In the genomic region with DNA sequence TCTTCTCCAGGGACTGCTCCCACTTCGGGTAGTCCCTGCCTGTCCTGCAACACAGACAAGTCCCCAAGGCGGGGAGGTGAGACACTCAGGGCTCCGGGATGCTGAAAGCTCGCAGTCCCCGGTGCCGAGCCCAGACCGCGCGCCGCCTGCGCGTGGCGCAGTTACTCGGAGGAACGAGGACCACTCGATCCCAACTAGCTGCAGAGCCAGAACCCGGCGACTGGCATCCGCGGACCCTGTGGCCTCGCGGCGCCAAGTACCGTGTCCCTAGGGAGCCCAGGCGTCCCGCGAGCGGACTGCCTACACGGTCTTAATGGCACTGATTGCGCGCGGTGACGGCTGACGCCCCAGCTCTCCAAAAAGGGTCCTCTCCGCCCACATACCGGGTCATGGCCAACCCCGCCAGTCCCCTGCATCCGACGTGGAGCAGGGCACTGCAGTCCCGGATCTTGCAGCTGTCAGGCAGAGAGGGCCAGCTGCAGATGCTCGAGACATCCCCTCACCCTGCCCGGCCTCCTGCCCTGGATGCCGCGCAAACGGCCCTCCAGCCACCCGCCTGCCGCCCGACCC, we compare ENCODE assay signal across 9 mouse cellular contexts. TPM values are rescaled to one million over a fixed set of nuclear protein-coding genes. Genes with fewer than 3 reads are reported as not detected.
DNase-seq lines count a peak whose midpoint lies in the region; ATAC-seq and TF ChIP-seq lines count a peak whose summit lies in the region.
"Had no signal": no experiment of that assay in that cellular context is flagged by ENCODE, and none has a peak within 500 bp of the region (broad histone marks: within the 10 kb centered on the region; RNA-seq: fewer than 3 reads in every experiment).

No protein-coding gene starts in this region.

- peak overlapping the region; percentile 34 for H3ac ChIP-seq in myocyte (ENCODE audit: control insufficient read depth, insufficient read length)

- peak; percentile 85 for ATAC-seq in embryonic facial prominence, embryonic 12.5 days (ENCODE audit: insufficient number of reproducible peaks, insufficient read depth, low FRiP score, low TSS enrichment)
- peak; percentile 59 for ATAC-seq in kidney, postnatal 0 days (replicated peaks; ENCODE audit: low FRiP score, low read depth)
- peak; percentile 64 for ATAC-seq in liver, embryonic 11.5 days (replicated peaks; ENCODE audit: low FRiP score)
- no peak for ATAC-seq in erythroid progenitor cell, adult 5-6 weeks (replicated peaks; ENCODE audit: low FRiP score, poor library complexity, severe bottlenecking)

- TF ChIP-seq EP300 in heart, adult 2 months (IDR thresholded peaks at IDR 0.05; ENCODE audit: insufficient read depth, low read depth, low read length), result no peak

- intact Hi-C loops in heart, adult 2 months (cut with DNase I), result loop anchor here (2.0 to 10.0 kb wide), 4 partner anchors 35 to 149 kb away; no protein-coding TSS in a partner anchor

- H3K9me3 ChIP-seq in embryonic facial prominence, embryonic 12.5 days, result no peaks in the 10 kb centered on the region
- H3K9me3 ChIP-seq in kidney, postnatal 0 days (replicated peaks; ENCODE audit: low read length), result no peaks in the 10 kb centered on the region
- no peaks in the 10 kb centered on the region for H3K9me3 ChIP-seq in liver, embryonic 11.5 days (ENCODE audit: control insufficient read depth, low read length)

- peaks cover 10% of the 10 kb centered on the region; the same call in 1 of the 2 replicates for H3K27me3 ChIP-seq in spleen, adult 2 months (ENCODE audit: control insufficient read depth, insufficient read depth, low read length)
- no peaks in the 10 kb centered on the region; the same call in 1 of the 2 replicates for H3K27me3 ChIP-seq in embryonic facial prominence, embryonic 12.5 days
- no peaks in the 10 kb centered on the region for H3K27me3 ChIP-seq in heart, adult 2 months (ENCODE audit: control insufficient read depth, insufficient read depth, low read length)
- no peaks in the 10 kb centered on the region for H3K27me3 ChIP-seq in kidney, postnatal 0 days (ENCODE audit: insufficient read depth, low read length)
- H3K27me3 ChIP-seq in liver, embryonic 11.5 days (replicated peaks; ENCODE audit: control insufficient read depth, insufficient read depth, low read length), result peaks cover 44% of the 10 kb centered on the region
- H3K27me3 ChIP-seq in myocyte (ENCODE audit: control insufficient read depth, insufficient read depth, insufficient read length), result no peaks in the 10 kb centered on the region

- H3K4me2 ChIP-seq in embryonic facial prominence, embryonic 12.5 days (replicated peaks), result peak overlapping the region; percentile 60
- peak overlapping the region; percentile 94 for H3K4me2 ChIP-seq in kidney, postnatal 0 days (ENCODE audit: low read length)
- H3K4me2 ChIP-seq in liver, embryonic 11.5 days, result peak overlapping the region; percentile 62
- H3K4me2 ChIP-seq in myocyte (ENCODE audit: low read depth), result peak overlapping the region; percentile 74

- peak overlapping the region; percentile 45 for H3K4me3 ChIP-seq in spleen, adult 2 months (ENCODE audit: extremely low read depth, insufficient read depth, insufficient read length)
- H3K4me3 ChIP-seq in embryonic facial prominence, embryonic 12.5 days, result peak overlapping the region; percentile 78
- H3K4me3 ChIP-seq in heart, adult 2 months, result peak overlapping the region; percentile 56
- H3K4me3 ChIP-seq in kidney, postnatal 0 days (replicated peaks; ENCODE audit: low read depth, low read length), result peak overlapping the region; percentile 61
- H3K4me3 ChIP-seq in liver, embryonic 11.5 days (ENCODE audit: low read depth, low read length), result peak overlapping the region; percentile 50
- peak overlapping the region; percentile 80 for H3K4me3 ChIP-seq in myocyte

- TF ChIP-seq CTCF in spleen, adult 2 months (IDR thresholded peaks at IDR 0.05; ENCODE audit: extremely low read depth, insufficient read depth, insufficient read length, insufficient replicate concordance), result no peak
- 0 out of 2 replicates have a peak, but pooled peaks have one; percentile 18 for TF ChIP-seq CTCF in heart, adult 2 months (IDR thresholded peaks at IDR 0.05)
- TF ChIP-seq CTCF in kidney, postnatal 0 days (IDR thresholded peaks at IDR 0.05; ENCODE audit: low read depth), result no peak

- peaks cover 4% of the 10 kb centered on the region; the same call in 1 of the 2 replicates for H3K4me1 ChIP-seq in spleen, adult 2 months (ENCODE audit: control insufficient read depth, insufficient read depth, insufficient read length)
- H3K4me1 ChIP-seq in embryonic facial prominence, embryonic 12.5 days, result peaks cover 15% of the 10 kb centered on the region
- peaks cover 7% of the 10 kb centered on the region for H3K4me1 ChIP-seq in heart, adult 2 months (ENCODE audit: control insufficient read depth, insufficient read depth, low read length)
- H3K4me1 ChIP-seq in kidney, postnatal 0 days (replicated peaks; ENCODE audit: insufficient read depth, low read length), result 0 out of 2 replicates have a peak, but pooled peaks cover 5% of the 10 kb centered on the region
- H3K4me1 ChIP-seq in liver, embryonic 11.5 days (replicated peaks; ENCODE audit: control insufficient read depth, insufficient read depth, low read length), result no peaks in the 10 kb centered on the region

- peak overlapping the region; percentile 51; the same call in 1 of the 2 replicates for H3K27ac ChIP-seq in spleen, adult 2 months (ENCODE audit: insufficient read depth, low read length)
- peak overlapping the region; percentile 92 for H3K27ac ChIP-seq in embryonic facial prominence, embryonic 12.5 days
- peak overlapping the region; percentile 93 for H3K27ac ChIP-seq in heart, adult 2 months
- H3K27ac ChIP-seq in kidney, postnatal 0 days, result peak overlapping the region; percentile 84
- H3K27ac ChIP-seq in liver, embryonic 11.5 days (ENCODE audit: low read depth, low read length), result peak overlapping the region; percentile 0; the same call in 1 of the 2 replicates

- TF ChIP-seq POLR2A in spleen, adult 2 months (IDR thresholded peaks at IDR 0.05; ENCODE audit: low read depth, low read length), result no peak
- TF ChIP-seq POLR2A in heart, adult 2 months (IDR thresholded peaks at IDR 0.05; ENCODE audit: insufficient read depth, low read depth, low read length), result no peak
- TF ChIP-seq POLR2A in myocyte (IDR thresholded peaks at IDR 0.05; ENCODE audit: insufficient read length, low read depth), result no peak

- peak overlapping the region; percentile 80 for H3K9ac ChIP-seq in embryonic facial prominence, embryonic 12.5 days
- peak overlapping the region; percentile 89 for H3K9ac ChIP-seq in heart, adult 2 months (ENCODE audit: low read depth, low read length)
- H3K9ac ChIP-seq in kidney, postnatal 0 days (ENCODE audit: low read depth, low read length), result peak overlapping the region; percentile 72
- H3K9ac ChIP-seq in liver, embryonic 11.5 days (ENCODE audit: low read depth, low read length), result peak overlapping the region; percentile 44

- no peaks in the 10 kb centered on the region; the same call in 1 of the 2 replicates for H3K79me2 ChIP-seq in heart, adult 2 months (replicated peaks; ENCODE audit: control insufficient read depth, insufficient read depth, low read length)
- H3K79me2 ChIP-seq in myocyte (ENCODE audit: control insufficient read depth, insufficient read depth), result peaks cover 41% of the 10 kb centered on the region

- no peaks in the 10 kb centered on the region for H3K36me3 ChIP-seq in spleen, adult 2 months (ENCODE audit: control insufficient read depth, insufficient read depth, low read length)
- H3K36me3 ChIP-seq in embryonic facial prominence, embryonic 12.5 days, result no peaks in the 10 kb centered on the region
- no peaks in the 10 kb centered on the region for H3K36me3 ChIP-seq in heart, adult 2 months (ENCODE audit: control insufficient read depth, insufficient read depth, low read length)
- no peaks in the 10 kb centered on the region for H3K36me3 ChIP-seq in kidney, postnatal 0 days (ENCODE audit: insufficient read depth, low read length)
- no peaks in the 10 kb centered on the region for H3K36me3 ChIP-seq in liver, embryonic 11.5 days (ENCODE audit: control insufficient read depth, insufficient read depth, low read length)
- H3K36me3 ChIP-seq in myocyte (ENCODE audit: control insufficient read depth, insufficient read depth), result peaks cover 5% of the 10 kb centered on the region

- no peak for DNase-seq in spleen, adult 2 months (ENCODE audit: low read depth in 1 of 2, low spot score in 2 of 2)
- DNase-seq in spleen, adult 12 weeks (ENCODE audit: low spot score), result no peak
- peak; percentile 81 to 82 for DNase-seq in heart, adult 2 months
- peak; percentile 72 for DNase-seq in kidney, postnatal 0 days (ENCODE audit: low spot score)
- DNase-seq in liver, embryonic 11.5 days (ENCODE audit: low spot score), result peak; percentile 72

- WGBS in spleen, adult 2 months, result under 1% methylated on average over 48 of the region's 48 CpGs
- under 1% methylated on average over 48 of the region's 48 CpGs for WGBS in embryonic facial prominence, embryonic 12.5 days
- WGBS in heart, adult 2 months, result under 1% methylated on average over 48 of the region's 48 CpGs
- under 1% methylated on average over 47 of the region's 48 CpGs for WGBS in kidney, postnatal 0 days
- WGBS in liver, embryonic 11.5 days, result 2% methylated on average over 48 of the region's 48 CpGs

TF ChIP-seq in myocyte, 11 proteins besides CTCF, POLR2A, EP300 and RAD21 (continues in another document):
- TF ChIP-seq TCF12 (IDR thresholded peaks at IDR 0.05; ENCODE audit: insufficient read depth, poor library complexity, severe bottlenecking) (no peak), MYOD1 (IDR thresholded peaks at IDR 0.05; ENCODE audit: control insufficient read depth in 1 of 3, insufficient read length in 2 of 3, low read depth in 2 of 3) (peak in 2 of 3 experiments; percentile 88 to 89)

RNA-seq across cellular contexts. Expression of a gene that starts 0.9 kb away (rescaled TPM):
- polyA plus RNA-seq in spleen, adult 2 months (2012; rRNA removed), result 0.04 and 0.08 TPM in 2 replicates
- 0.51 and 0.67 TPM in 2 replicates for polyA plus RNA-seq in embryonic facial prominence, embryonic 12.5 days (2016; fragmentation: Nextera tagmentation; extraction: Ambion mirVana)
- under 1 TPM; 0.21 to 0.23 TPM for total RNA-seq in heart, adult 2 months (2021)
- 0.29 and 0.35 TPM in 2 replicates for polyA plus RNA-seq in heart, adult 2 months (2012; rRNA removed)
- 0.20 and 0.26 TPM in 2 replicates for polyA plus RNA-seq in kidney, postnatal 0 days (2015; fragmentation: Nextera tagmentation; extraction: Ambion mirVana)
- polyA plus RNA-seq in liver, embryonic 11.5 days (2014; fragmentation: Nextera tagmentation; extraction: Ambion mirVana), result 0.12 TPM in 1 of 2 replicates, not detected in the other
- polyA plus RNA-seq in myocyte (2012; fragmentation: generic; extraction: Trizol), result 0.37 TPM
- total RNA-seq in erythroid progenitor cell, adult 5-6 weeks (2015; ENCODE audit: low replicate concordance), result not detected in 2 replicates
- not detected in 2 replicates for total RNA-seq in erythroid progenitor cell, adult 5-6 weeks (2017; ENCODE audit: low replicate concordance)
- total RNA-seq: neutrophil, adult 5-6 weeks had no signal

RNA-seq across cellular contexts. Expression of a gene that starts 2.0 kb away (rescaled TPM):
- polyA plus RNA-seq in spleen, adult 2 months (2012; rRNA removed), result 3.1 and 3.5 TPM in 2 replicates
- 24.8 and 27.1 TPM in 2 replicates for polyA plus RNA-seq in embryonic facial prominence, embryonic 12.5 days (2016; fragmentation: Nextera tagmentation; extraction: Ambion mirVana)
- total RNA-seq in heart, adult 2 months (2021), result 10 to 100 TPM; 28.8 to 43.9 TPM
- polyA plus RNA-seq in heart, adult 2 months (2012; rRNA removed), result 15.0 and 27.6 TPM in 2 replicates
- 13.2 and 13.4 TPM in 2 replicates for polyA plus RNA-seq in kidney, postnatal 0 days (2015; fragmentation: Nextera tagmentation; extraction: Ambion mirVana)
- polyA plus RNA-seq in liver, embryonic 11.5 days (2014; fragmentation: Nextera tagmentation; extraction: Ambion mirVana), result 5.5 and 5.7 TPM in 2 replicates
- polyA plus RNA-seq in myocyte (2012; fragmentation: generic; extraction: Trizol), result 125 TPM
- total RNA-seq in erythroid progenitor cell, adult 5-6 weeks (2015; ENCODE audit: low replicate concordance), result under 0.01 TPM in 2 replicates
- total RNA-seq in erythroid progenitor cell, adult 5-6 weeks (2017; ENCODE audit: low replicate concordance), result under 0.01 and 0.83 TPM in 2 replicates

Comparison
In these comparisons a context has a peak if more than half of its experiments do, and no peak if none do; other contexts are left out.
1. DNase-seq: peak in heart, adult 2 months (2 of 2), kidney, postnatal 0 days (single experiment) and liver, embryonic 11.5 days (single experiment); none in spleen, adult 2 months (0 of 2) and spleen, adult 12 weeks (single experiment).
2. H3K27ac ChIP-seq: peak in every context shown above with its lines; median percentile 93 in heart, adult 2 months; 92 in embryonic facial prominence, embryonic 12.5 days; 84 in kidney, postnatal 0 days; 51 in spleen, adult 2 months; 0 in liver, embryonic 11.5 days.
3. Peak in every context shown above with its lines, with median percentiles within 50 percentile points of each other: H3K4me3 ChIP-seq, H3K4me2 ChIP-seq and H3K9ac ChIP-seq.